Mouse (Mus musculus) 416B (cell line): ENCODE data around the gene Thsd7b.

Experiments used
- DNase-seq: peaks from one replicate; pipeline ENCODE4 v3.0.0; 2011; ENCODE audit warnings: low read depth

Gene Thsd7b

GRCm38 (mm10) chr1:129526967-129527366 is 253.9 kb downstream of the Thsd7b start:
- DNase-seq = no peak

GRCm38 (mm10) chr1:129532206-129532605 is 259.1 kb downstream of the Thsd7b start:
- DNase-seq = no peak

- DNase-seq = no peak
These were observed 265.4 kb downstream of the Thsd7b start for GRCm38 (mm10) chr1:129538508-129538907.

- DNase-seq = no peak
These were observed 265.9 kb downstream of the Thsd7b start for GRCm38 (mm10) chr1:129538970-129539369.

- DNase-seq = no peak
These were observed 267.6 kb downstream of the Thsd7b start for GRCm38 (mm10) chr1:129540751-129541150.

GRCm38 (mm10) chr1:129542563-129543146 is 269.6 kb downstream of the Thsd7b start:
- DNase-seq = peak; percentile 51

GRCm38 (mm10) chr1:129543169-129543568 is 270.1 kb downstream of the Thsd7b start:
- no peak for DNase-seq

- no peak for DNase-seq
These were observed 285.0 kb downstream of the Thsd7b start for GRCm38 (mm10) chr1:129558054-129558453.

GRCm38 (mm10) chr1:129559137-129559536 is 286.0 kb downstream of the Thsd7b start:
- no peak for DNase-seq

- peak; percentile 2 for DNase-seq
These were observed 286.7 kb downstream of the Thsd7b start for GRCm38 (mm10) chr1:129559812-129560211.

GRCm38 (mm10) chr1:129562707-129563106 is 289.6 kb downstream of the Thsd7b start:
- DNase-seq = no peak

- no peak for DNase-seq
These were observed 297.4 kb downstream of the Thsd7b start for GRCm38 (mm10) chr1:129570522-129570921.

GRCm38 (mm10) chr1:129579955-129580354 is 306.9 kb downstream of the Thsd7b start:
- DNase-seq = no peak

GRCm38 (mm10) chr1:129586635-129587034 is 313.5 kb downstream of the Thsd7b start:
- DNase-seq = no peak

GRCm38 (mm10) chr1:129589366-129590002 is 316.4 kb downstream of the Thsd7b start:
- no peak for DNase-seq

- DNase-seq = no peak
These were observed 322.3 kb downstream of the Thsd7b start for GRCm38 (mm10) chr1:129595447-129595846.

GRCm38 (mm10) chr1:129600933-129601332 is 327.8 kb downstream of the Thsd7b start:
- no peak for DNase-seq

- no peak for DNase-seq
These were observed 329.2 kb downstream of the Thsd7b start for GRCm38 (mm10) chr1:129602284-129602683.

GRCm38 (mm10) chr1:129608395-129608794 is 335.3 kb downstream of the Thsd7b start:
- DNase-seq = no peak

- peak; percentile 59 for DNase-seq
These were observed 343.0 kb downstream of the Thsd7b start for GRCm38 (mm10) chr1:129616080-129616479.

GRCm38 (mm10) chr1:129619440-129620301 is 346.6 kb downstream of the Thsd7b start:
- DNase-seq = no peak

- DNase-seq = no peak
These were observed 351.4 kb downstream of the Thsd7b start for GRCm38 (mm10) chr1:129624519-129624918.

GRCm38 (mm10) chr1:129635146-129635545 is 362.0 kb downstream of the Thsd7b start:
- no peak for DNase-seq
